Mouse (Mus musculus) myocyte (in vitro differentiated cells): Measurements from ENCODE around the gene Atp5e. TPM values are rescaled to one million over a fixed set of nuclear protein-coding genes. Genes with fewer than 3 reads are reported as not detected.
A peak's percentile ranks its signal among the peaks of the same experiment; 100 is the strongest.

Source experiments
- H3K27me3 ChIP-seq: one replicate; pipeline ENCODE4 v1.6.1; 2011; ENCODE audit not compliant: control insufficient read depth, insufficient read depth, insufficient read length
- H3K36me3 ChIP-seq: one replicate; pipeline ENCODE4 v1.6.1; 2011; ENCODE audit not compliant: control insufficient read depth, insufficient read depth
- H3K4me2 ChIP-seq: one replicate; pipeline ENCODE4 v1.6.1; 2011; ENCODE audit warnings: low read depth, control low read depth
- H3K4me3 ChIP-seq: one replicate; pipeline ENCODE4 v1.5.1; 2011; ENCODE audit warnings: mild to moderate bottlenecking, control low read depth, moderate library complexity
- H3K79me2 ChIP-seq: one replicate; pipeline ENCODE4 v1.6.1; 2011; ENCODE audit not compliant: control insufficient read depth, insufficient read depth
- H3ac ChIP-seq: one replicate; pipeline ENCODE4 v1.6.1; 2011; ENCODE audit not compliant: control insufficient read depth, insufficient read length
- CEBPB ChIP-seq: IDR thresholded peaks from 2 replicates; pipeline ENCODE4 v1.6.1; 2011; ENCODE audit warnings: mild to moderate bottlenecking, moderate library complexity; ENCODE audit not compliant: poor library complexity, insufficient read depth, severe bottlenecking
- E2F4 ChIP-seq: IDR thresholded peaks from one replicate; pipeline ENCODE4 v1.6.1; 2011; ENCODE audit warnings: mild to moderate bottlenecking, control low read depth, moderate library complexity; ENCODE audit not compliant: insufficient read depth
- MAX ChIP-seq: IDR thresholded peaks from one replicate; pipeline ENCODE4 v1.6.1; 2011; ENCODE audit warnings: low read depth, mild to moderate bottlenecking, control low read depth
- MYOD1 ChIP-seq, 3 experiments: IDR thresholded peaks; one replicate each; pipeline ENCODE4 v1.6.1; 2011; ENCODE audit warnings: control low read depth in 2 of 3, low read depth in 2 of 3, mild to moderate bottlenecking in 2 of 3, moderate library complexity in 1 of 3; ENCODE audit not compliant: insufficient read length in 2 of 3, control insufficient read depth in 1 of 3
- MYOG ChIP-seq, 3 experiments: IDR thresholded peaks; one replicate each; pipeline ENCODE4 v1.6.1; 2011; ENCODE audit warnings: control low read depth in 2 of 3, low read depth in 2 of 3, mild to moderate bottlenecking in 2 of 3; ENCODE audit not compliant: insufficient read length in 2 of 3, control insufficient read depth in 1 of 3, insufficient read depth in 1 of 3
- POLR2A ChIP-seq: IDR thresholded peaks from one replicate; pipeline ENCODE4 v1.6.1; 2011; ENCODE audit warnings: low read depth, mild to moderate bottlenecking, control low read depth, moderate library complexity; ENCODE audit not compliant: insufficient read length
- POLR2AphosphoS2 ChIP-seq: IDR thresholded peaks from one replicate; pipeline ENCODE4 v1.6.1; 2011; ENCODE audit warnings: low read depth, control low read depth; ENCODE audit not compliant: insufficient read length
- REST ChIP-seq: IDR thresholded peaks from one replicate; pipeline ENCODE4 v1.6.1; 2011; ENCODE audit warnings: mild to moderate bottlenecking, control low read depth, moderate library complexity; ENCODE audit not compliant: insufficient read depth, insufficient read length
- SRF ChIP-seq: IDR thresholded peaks from one replicate; pipeline ENCODE4 v1.6.1; 2011; ENCODE audit warnings: low read depth; ENCODE audit not compliant: control insufficient read depth, insufficient read length
- TCF12 ChIP-seq: IDR thresholded peaks from one replicate; pipeline ENCODE4 v1.6.1; 2011; ENCODE audit warnings: mild to moderate bottlenecking, control low read depth; ENCODE audit not compliant: poor library complexity, insufficient read depth, severe bottlenecking
- TCF3 ChIP-seq: IDR thresholded peaks from one replicate; pipeline ENCODE4 v1.6.1; 2011; ENCODE audit warnings: low read depth, control low read depth; ENCODE audit not compliant: insufficient read length
- USF1 ChIP-seq: IDR thresholded peaks from one replicate; pipeline ENCODE4 v1.6.1; 2011; ENCODE audit warnings: low read depth, mild to moderate bottlenecking, control low read depth, moderate library complexity
- polyA plus RNA-seq: library from polyadenylated mRNA; unstranded; fragments of >200 nt; fragmentation: generic; extraction: Trizol; gene quantifications from one replicate; pipeline ENCODE4 v1.2.1, GENCODE M21; 2012; ENCODE audit warnings: missing spikeins

Atp5e gene
- polyA plus RNA-seq, 1 experiment = 1,160 TPM

GRCm38 (mm10) chr2:174444359-174444758, 19.5 kb downstream of the Atp5e start:
- Histone ChIP-seq H3K36me3 (no peaks in the 10 kb centered on the region), H3K79me2 (no peaks in the 10 kb centered on the region), H3K27me3 (no peaks in the 10 kb centered on the region), H3K4me2 (no peak overlapping the region), H3K4me3 (no peak overlapping the region), H3ac (no peak overlapping the region)
- no peak for TF ChIP-seq CEBPB
- TF ChIP-seq TCF3 = no peak
- TF ChIP-seq MYOD1 (IDR thresholded peaks at IDR 0.05; ENCODE audit: control insufficient read depth in 1 of 3, insufficient read length in 2 of 3, low read depth in 2 of 3) = no peak
- no peak for TF ChIP-seq MYOG (IDR thresholded peaks at IDR 0.05; ENCODE audit: control insufficient read depth in 1 of 3, insufficient read depth in 1 of 3, insufficient read length in 2 of 3, low read depth in 2 of 3)
- TF ChIP-seq E2F4 = no peak
- no peak for TF ChIP-seq TCF12
- no peak for TF ChIP-seq POLR2A
- TF ChIP-seq MAX = no peak

GRCm38 (mm10) chr2:174443046-174443445, 20.9 kb downstream of the Atp5e start:
- Histone ChIP-seq H3ac (no peak overlapping the region), H3K79me2 (peaks cover 6% of the 10 kb centered on the region), H3K27me3 (no peaks in the 10 kb centered on the region), H3K36me3 (no peaks in the 10 kb centered on the region), H3K4me3 (no peak overlapping the region), H3K4me2 (no peak overlapping the region)
- TF ChIP-seq SRF (no peak), CEBPB (no peak), E2F4 (no peak), TCF12 (no peak), POLR2AphosphoS2 (no peak), MYOD1 (IDR thresholded peaks at IDR 0.05; ENCODE audit: control insufficient read depth in 1 of 3, insufficient read length in 2 of 3, low read depth in 2 of 3) (no peak), REST (no peak), MYOG (IDR thresholded peaks at IDR 0.05; ENCODE audit: control insufficient read depth in 1 of 3, insufficient read depth in 1 of 3, insufficient read length in 2 of 3, low read depth in 2 of 3) (no peak), USF1 (no peak), POLR2A (no peak), TCF3 (no peak), MAX (no peak)

GRCm38 (mm10) chr2:174442460-174442859, 21.4 kb downstream of the Atp5e start:
- H3K4me3 ChIP-seq = no peak overlapping the region
- H3K36me3 ChIP-seq = no peaks in the 10 kb centered on the region
- H3K27me3 ChIP-seq = no peaks in the 10 kb centered on the region
- no peak overlapping the region for H3ac ChIP-seq
- TF ChIP-seq E2F4 (no peak), POLR2A (no peak), SRF (no peak), CEBPB (no peak), REST (no peak), USF1 (no peak), MYOG (IDR thresholded peaks at IDR 0.05; ENCODE audit: control insufficient read depth in 1 of 3, insufficient read depth in 1 of 3, insufficient read length in 2 of 3, low read depth in 2 of 3) (peak in 2 of 3 experiments; percentile 44 to 86), MYOD1 (IDR thresholded peaks at IDR 0.05; ENCODE audit: control insufficient read depth in 1 of 3, insufficient read length in 2 of 3, low read depth in 2 of 3) (peak in 2 of 3 experiments; percentile 63 to 76), TCF3 (peak; percentile 19)
- H3K79me2 ChIP-seq = peaks cover 7% of the 10 kb centered on the region
- H3K4me2 ChIP-seq = no peak overlapping the region

DNA sequence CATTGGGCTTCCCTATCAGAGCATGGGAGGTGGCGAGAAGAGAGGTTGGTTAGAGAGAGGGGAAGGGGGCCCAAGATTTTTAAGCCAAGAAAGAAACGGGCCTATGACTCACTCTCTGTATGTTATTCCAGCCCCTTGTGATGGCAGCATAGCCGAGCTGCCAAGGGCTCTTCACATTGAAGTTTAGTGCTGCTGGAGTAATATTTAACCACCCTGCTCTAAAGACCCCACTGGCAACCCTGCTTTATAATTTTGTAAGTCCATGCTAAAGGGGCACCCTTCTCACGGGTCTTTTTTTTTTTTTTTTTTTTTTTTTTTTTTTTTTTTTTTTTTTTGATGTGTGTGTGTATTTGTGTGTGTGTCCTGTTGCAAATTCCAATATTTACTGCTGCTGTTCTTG, 22.0 kb downstream of the Atp5e start:
- H3K27me3 ChIP-seq = no peaks in the 10 kb centered on the region
- no peaks in the 10 kb centered on the region for H3K36me3 ChIP-seq
- no peak overlapping the region for H3K4me2 ChIP-seq
- H3K4me3 ChIP-seq = no peak overlapping the region
- TF ChIP-seq MYOD1 (IDR thresholded peaks at IDR 0.05; ENCODE audit: control insufficient read depth in 1 of 3, insufficient read length in 2 of 3, low read depth in 2 of 3) (no peak), TCF12 (no peak), REST (no peak), POLR2AphosphoS2 (no peak)
- peaks cover 7% of the 10 kb centered on the region for H3K79me2 ChIP-seq
- H3ac ChIP-seq = no peak overlapping the region

DNA sequence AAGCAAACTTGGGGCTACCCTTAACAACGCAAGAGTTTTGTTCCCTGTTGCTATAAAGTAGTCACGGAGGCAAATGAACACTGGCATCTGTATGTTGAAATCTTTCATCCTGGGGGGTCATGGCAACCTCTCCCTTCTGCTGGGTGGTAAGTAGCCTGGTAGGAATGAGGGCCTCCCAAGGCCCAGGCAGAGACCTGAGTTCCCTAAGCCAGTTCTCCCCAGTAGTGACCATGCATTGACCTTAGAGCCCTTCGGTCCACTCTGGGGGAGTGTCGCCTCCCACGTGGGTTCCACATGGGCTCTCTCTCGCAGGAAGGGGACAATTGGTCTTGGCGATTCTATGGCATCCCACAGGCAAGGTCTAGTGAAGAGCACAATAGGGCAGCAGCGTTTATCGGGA, 23.9 kb downstream of the Atp5e start:
- Histone ChIP-seq H3K36me3 (no peaks in the 10 kb centered on the region), H3K79me2 (peaks cover 10% of the 10 kb centered on the region), H3ac (no peak overlapping the region), H3K27me3 (no peaks in the 10 kb centered on the region), H3K4me2 (no peak overlapping the region), H3K4me3 (no peak overlapping the region)
- TF ChIP-seq MYOG (IDR thresholded peaks at IDR 0.05; ENCODE audit: control insufficient read depth in 1 of 3, insufficient read depth in 1 of 3, insufficient read length in 2 of 3, low read depth in 2 of 3) = no peak
- no peak for TF ChIP-seq SRF
- no peak for TF ChIP-seq TCF3
- no peak for TF ChIP-seq POLR2AphosphoS2
- no peak for TF ChIP-seq MYOD1 (IDR thresholded peaks at IDR 0.05; ENCODE audit: control insufficient read depth in 1 of 3, insufficient read length in 2 of 3, low read depth in 2 of 3)
- no peak for TF ChIP-seq POLR2A
- TF ChIP-seq USF1 = no peak
- no peak for TF ChIP-seq CEBPB
- TF ChIP-seq E2F4 = no peak
- no peak for TF ChIP-seq TCF12
- no peak for TF ChIP-seq REST
- TF ChIP-seq MAX = no peak
